Mouse (Mus musculus): Measurements from ENCODE around the gene Hoxd4.

GRCm38 (mm10) chr2:74730331-74730730, 18.6 kb downstream of the Hoxd4 start:
- TF ChIP-seq TCF12 (IDR thresholded peaks at IDR 0.05; ENCODE audit: insufficient read depth, poor library complexity, severe bottlenecking) = no peak
- TF ChIP-seq MAX (IDR thresholded peaks at IDR 0.05; ENCODE audit: low read depth) = no peak
- TF ChIP-seq POLR2AphosphoS2 (IDR thresholded peaks at IDR 0.05; ENCODE audit: insufficient read length, low read depth) = no peak
- TF ChIP-seq MYOG (IDR thresholded peaks at IDR 0.05; ENCODE audit: control insufficient read depth in 1 of 3, insufficient read depth in 1 of 3, insufficient read length in 2 of 3, low read depth in 2 of 3) = no peak

All from myocyte (in vitro differentiated cells).